Mouse (Mus musculus): ENCODE results near the gene Svbp. TPM values are rescaled to one million over a fixed set of nuclear protein-coding genes. Genes with fewer than 3 reads are reported as not detected.

Svbp gene
- 10 to 100 TPM; 33.6 to 36.7 TPM for total RNA-seq (2021)
- long read RNA-seq, transcript Svbp-201 (3 exons, 733 nt), result major isoform, 50 of 51 reads
- long read RNA-seq, partial matches to known transcripts, result 1 of 51 reads
- long read RNA-seq, other reads (novel, unspliced or antisense), result 0 of 51 reads

- DNase-seq (ENCODE audit: low spot score in 2 of 2), result peak; percentile 85 to 89
Observed at GRCm38 (mm10) chr4:119194909-119195581, at the start of gene Svbp. Gene Svbp (plus strand): TSS chr4:119195306.

GRCm38 (mm10) chr4:119146816-119147215 lies 48.3 kb upstream of the Svbp start:
- no peak for DNase-seq (ENCODE audit: low spot score in 2 of 2)

GRCm38 (mm10) chr4:119147347-119147746 lies 47.8 kb upstream of the Svbp start:
- DNase-seq (ENCODE audit: low spot score in 2 of 2), result no peak

GRCm38 (mm10) chr4:119148741-119149140 lies 46.4 kb upstream of the Svbp start:
- no peak for DNase-seq (ENCODE audit: low spot score in 2 of 2)

GRCm38 (mm10) chr4:119157186-119157585 lies 37.9 kb upstream of the Svbp start:
- peak; percentile 72 to 74 for DNase-seq (ENCODE audit: low spot score in 2 of 2)

- DNase-seq (ENCODE audit: low spot score in 2 of 2), result no peak
Observed at GRCm38 (mm10) chr4:119157891-119158290, 37.2 kb upstream of the Svbp start.

- DNase-seq (ENCODE audit: low spot score in 2 of 2), result no peak
Observed at GRCm38 (mm10) chr4:119161358-119161757, 33.7 kb upstream of the Svbp start.

GRCm38 (mm10) chr4:119162990-119163389 lies 32.1 kb upstream of the Svbp start:
- no peak for DNase-seq (ENCODE audit: low spot score in 2 of 2)

GRCm38 (mm10) chr4:119165916-119166315 lies 29.2 kb upstream of the Svbp start:
- DNase-seq (ENCODE audit: low spot score in 2 of 2), result no peak

GRCm38 (mm10) chr4:119167068-119167467 lies 28.0 kb upstream of the Svbp start:
- no peak for DNase-seq (ENCODE audit: low spot score in 2 of 2)

- DNase-seq (ENCODE audit: low spot score in 2 of 2), result peak; percentile 86 to 88
Observed at GRCm38 (mm10) chr4:119167663-119168062, 27.4 kb upstream of the Svbp start.

- no peak for DNase-seq (ENCODE audit: low spot score in 2 of 2)
Observed at GRCm38 (mm10) chr4:119172919-119173650, 22.0 kb upstream of the Svbp start.

GRCm38 (mm10) chr4:119173851-119174453 lies 21.2 kb upstream of the Svbp start, which contains the start of gene Zfp691:
Gene Zfp691 (minus strand): TSS chr4:119174195.
- DNase-seq (ENCODE audit: low spot score in 2 of 2), result peak; percentile 92 to 94

GRCm38 (mm10) chr4:119177702-119178101 lies 17.4 kb upstream of the Svbp start:
- no peak for DNase-seq (ENCODE audit: low spot score in 2 of 2)

GRCm38 (mm10) chr4:119178331-119178730 lies 16.8 kb upstream of the Svbp start:
- DNase-seq (ENCODE audit: low spot score in 2 of 2), result no peak

GRCm38 (mm10) chr4:119180133-119180707 lies 14.9 kb upstream of the Svbp start:
- DNase-seq (ENCODE audit: low spot score in 2 of 2), result no peak

GRCm38 (mm10) chr4:119181456-119181855 lies 13.7 kb upstream of the Svbp start:
- DNase-seq (ENCODE audit: low spot score in 2 of 2), result no peak

GRCm38 (mm10) chr4:119183525-119183924 lies 11.6 kb upstream of the Svbp start:
- DNase-seq (ENCODE audit: low spot score in 2 of 2), result no peak

GRCm38 (mm10) chr4:119185771-119186170 lies 9.3 kb upstream of the Svbp start:
- no peak for DNase-seq (ENCODE audit: low spot score in 2 of 2)

- peak in 1 of 2 experiments; percentile 34 for DNase-seq (ENCODE audit: low spot score in 2 of 2)
Observed at GRCm38 (mm10) chr4:119188060-119188785, 6.9 kb upstream of the Svbp start.

- no peak for DNase-seq (ENCODE audit: low spot score in 2 of 2)
Observed at GRCm38 (mm10) chr4:119189392-119189791, 5.7 kb upstream of the Svbp start.
